Mouse (Mus musculus): ENCODE measurements around the gene Poc1a.

DNA sequence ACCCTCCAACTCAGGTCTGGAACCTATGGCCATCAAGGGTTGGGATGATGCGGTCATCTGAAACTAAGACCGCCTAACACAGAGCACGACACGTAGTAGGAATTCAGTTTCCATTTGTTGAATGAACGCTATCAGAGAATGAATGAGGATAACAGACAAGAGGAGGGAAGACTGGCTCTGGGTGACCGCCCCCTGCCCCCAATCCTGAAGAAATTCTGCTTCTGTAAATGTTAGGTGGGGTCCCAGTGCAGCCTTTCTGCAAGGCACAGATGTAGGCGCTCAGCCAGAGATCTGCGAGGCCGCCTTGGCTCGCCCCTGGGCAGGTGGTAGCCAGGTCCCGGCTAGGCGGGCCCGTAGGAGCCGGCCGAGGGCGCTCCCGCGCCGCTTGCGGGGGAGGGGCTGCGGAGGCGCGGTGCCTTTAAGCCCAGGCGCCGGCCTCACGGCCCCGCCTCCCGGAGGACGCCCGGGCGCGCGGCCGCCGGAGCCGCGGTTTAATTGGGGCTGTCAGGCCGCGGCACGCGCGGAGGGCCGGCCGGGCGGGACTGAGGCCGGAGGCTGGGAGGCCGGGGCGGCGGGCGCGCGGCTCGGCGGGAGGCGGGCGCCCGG, 87.4 kb downstream of the Poc1a start, which contains the start of gene Dusp7:
- TF ChIP-seq ZC3H11A (IDR thresholded peaks at IDR 0.05; ENCODE audit: low read depth, low read length) = no peak
- TF ChIP-seq CTCF (conservative IDR thresholded peaks at IDR 0.05 in 1 of 2, IDR thresholded peaks at IDR 0.05 in 1 of 2; ENCODE audit: low read depth in 2 of 2, low read length in 2 of 2) = peak in 1 of 2 experiments; percentile 31; a peak in 2 of 4 replicates
- no peak for TF ChIP-seq GABPA (IDR thresholded peaks at IDR 0.05; ENCODE audit: insufficient replicate concordance, low read depth, low read length)
- no peak for TF ChIP-seq PAX5 (IDR thresholded peaks at IDR 0.05; ENCODE audit: low read length)
- TF ChIP-seq E2F4 (IDR thresholded peaks at IDR 0.05; ENCODE audit: insufficient replicate concordance, low read depth, low read length) = no peak
- peak; percentile 76 for TF ChIP-seq ZKSCAN1 (IDR thresholded peaks at IDR 0.05; ENCODE audit: borderline replicate concordance, low read depth, low read length)
- TF ChIP-seq POLR2A (IDR thresholded peaks at IDR 0.05; ENCODE audit: low read depth, low read length) = peak; percentile 48; the same call in 1 of the 2 replicates
- no peak for TF ChIP-seq CHD1 (IDR thresholded peaks at IDR 0.05; ENCODE audit: low read depth, low read length)
